Mouse (Mus musculus): Measurements from ENCODE around the gene Fam83e. TPM values are rescaled to one million over a fixed set of nuclear protein-coding genes. Genes with fewer than 3 reads are reported as not detected.

Fam83e gene
- total RNA-seq, 2 experiments from 2014 or later, result 0.25 to 0.27 TPM

Other genes starting within 250 kb of the Fam83e start
- gene Tulp2, start 239.3 kb upstream of the Fam83e start, total RNA-seq (2021), result under 1 TPM in 1 of 2 experiments, not detected in 1; 0.20 TPM
- 1 to 10 TPM in 1 of 2 experiments, under 1 TPM in 1; 0.91 to 1.2 TPM for gene Gm45808, start 234.4 kb upstream of the Fam83e start, total RNA-seq (2021)
- gene Dhdh, start 232.4 kb upstream of the Fam83e start, total RNA-seq (2021), result 1 to 10 TPM; 5.3 to 5.7 TPM
- gene Nucb1, start 210.8 kb upstream of the Fam83e start, total RNA-seq (2021), result 100 to 1,000 TPM; 109 to 110 TPM
- gene Ppp1r15a, start 194.9 kb upstream of the Fam83e start, total RNA-seq (2021), result 10 to 100 TPM; 22.1 to 23.3 TPM
- under 1 TPM; 0.64 to 0.71 TPM for gene Plekha4, start 194.9 kb upstream of the Fam83e start, total RNA-seq (2021)
- not detected for gene Hsd17b14, start 166.3 kb upstream of the Fam83e start, total RNA-seq (2021)
- 10 to 100 TPM; 23.3 to 26.0 TPM for gene Bcat2, start 151.1 kb upstream of the Fam83e start, total RNA-seq (2021)
- gene Fgf21, start 105.7 kb upstream of the Fam83e start, total RNA-seq (2021), result not detected
- gene Fut1, start 103.9 kb upstream of the Fam83e start, total RNA-seq (2021), result under 1 TPM in 1 of 2 experiments, not detected in 1; 0.18 TPM
- not detected for gene Izumo1, start 99.4 kb upstream of the Fam83e start, total RNA-seq (2021)
- gene Rasip1, start 93.7 kb upstream of the Fam83e start, total RNA-seq (2021), result 1 to 10 TPM; 6.0 to 6.3 TPM
- gene Mamstr, start 81.2 kb upstream of the Fam83e start, total RNA-seq (2021), result 1 to 10 TPM; 1.1 to 2.3 TPM
- under 1 TPM in 1 of 2 experiments, not detected in 1; 0.12 TPM for gene Fut2, start 54.8 kb upstream of the Fam83e start, total RNA-seq (2021)
- 10 to 100 TPM in 1 of 2 experiments, 1 to 10 TPM in 1; 6.8 to 13.4 TPM for gene Ntn5, start 37.2 kb upstream of the Fam83e start, total RNA-seq (2021)
- 1 to 10 TPM; 2.5 to 3.5 TPM for gene Sec1, start 26.8 kb upstream of the Fam83e start, total RNA-seq (2021)
- 100 to 1,000 TPM; 182 TPM for gene Car11, start 21.4 kb upstream of the Fam83e start, total RNA-seq (2021)
- 10 to 100 TPM; 47.6 to 50.2 TPM for gene Dbp, start 16.1 kb upstream of the Fam83e start, total RNA-seq (2021)
- 100 to 1,000 TPM; 359 to 364 TPM for gene Rpl18, start 5.8 kb upstream of the Fam83e start, total RNA-seq (2021)
- 10 to 100 TPM; 35.8 to 37.2 TPM for gene Sphk2, start 3.2 kb upstream of the Fam83e start, total RNA-seq (2021)
- gene Spaca4, start 4.6 kb downstream of the Fam83e start, total RNA-seq (2021), result not detected
- gene Lmtk3, start 62.5 kb downstream of the Fam83e start, total RNA-seq (2021), result 100 to 1,000 TPM; 274 to 289 TPM
- 1 to 10 TPM; 8.1 to 8.9 TPM for gene Sult2b1, start 63.5 kb downstream of the Fam83e start, total RNA-seq (2021)
- gene Cyth2, start 93.4 kb downstream of the Fam83e start, total RNA-seq (2021), result 100 to 1,000 TPM; 135 to 155 TPM
- 1 to 10 TPM; 1.4 to 2.4 TPM for gene Kcnj14, start 103.6 kb downstream of the Fam83e start, total RNA-seq (2021)
- 10 to 100 TPM; 20.6 to 22.5 TPM for gene Grwd1, start 109.7 kb downstream of the Fam83e start, total RNA-seq (2021)
- gene Kdelr1, start 151.6 kb downstream of the Fam83e start, total RNA-seq (2021), result 10 to 100 TPM; 71.5 to 73.9 TPM
- 10 to 100 TPM; 10.6 to 10.7 TPM for gene Grin2d, start 157.2 kb downstream of the Fam83e start, total RNA-seq (2021)
- gene Syngr4, start 175.5 kb downstream of the Fam83e start, total RNA-seq (2021), result not detected
- gene Tmem143, start 175.7 kb downstream of the Fam83e start, total RNA-seq (2021), result 10 to 100 TPM; 21.8 to 22.4 TPM
- 1 to 10 TPM; 2.1 to 2.3 TPM for gene Emp3, start 200.2 kb downstream of the Fam83e start, total RNA-seq (2021)
- 1 to 10 TPM; 4.1 to 4.2 TPM for gene Ccdc114, start 202.9 kb downstream of the Fam83e start, total RNA-seq (2021)

Measured in layer of hippocampus, adult 18-20 months (tissue).